Mouse (Mus musculus) embryonic fibroblast, embryonic 13.5 days (primary cell): ENCODE measurements around the gene H2-Q6.
"Not testable (repeated sequence)": the region's sequence is repeated elsewhere in the genome, so short reads cannot be mapped to it uniquely, and the experiment has no call there.

Experiments
- CTCF ChIP-seq: IDR thresholded peaks from 2 replicates; pipeline ENCODE4 v1.5.1; 2011; ENCODE audit warnings: mild to moderate bottlenecking, control low read depth, low read length, moderate library complexity, borderline replicate concordance; ENCODE audit not compliant: insufficient read depth
- POLR2A ChIP-seq: IDR thresholded peaks from 2 replicates; pipeline ENCODE4 v1.6.1; 2011; ENCODE audit warnings: low read depth, mild to moderate bottlenecking, control low read depth, low read length, moderate library complexity

DNA sequence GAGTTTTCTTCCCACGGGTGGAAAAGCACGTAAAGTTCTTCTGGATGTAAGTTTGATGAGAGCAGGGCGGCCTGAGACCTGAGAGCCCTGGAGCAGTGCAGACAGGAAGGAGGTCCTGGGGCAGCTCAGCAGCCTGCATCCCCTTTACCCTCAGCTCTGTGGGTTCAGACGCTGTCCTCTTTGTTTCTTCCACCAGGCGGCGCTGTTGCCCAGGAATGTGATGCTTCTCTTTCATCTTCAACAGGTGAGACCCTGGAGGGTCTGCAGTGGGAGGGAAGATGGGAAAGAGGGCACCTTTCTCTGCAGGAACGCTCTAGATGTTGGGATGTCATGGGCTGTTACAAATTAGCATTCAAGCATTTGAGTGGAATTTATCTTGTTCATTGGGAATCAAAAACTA, 34.9 kb upstream of the H2-Q6 start:
- not testable (repeated sequence) for TF ChIP-seq CTCF, POLR2A
